Mouse (Mus musculus) hindbrain, embryonic 14.5 days (tissue): ENCODE measurements around the gene Fam83g. TPM values are rescaled to one million over a fixed set of nuclear protein-coding genes. Genes with fewer than 3 reads are reported as not detected.
A peak's percentile ranks its signal among the peaks of the same experiment; 100 is the strongest.

Source experiments
- ATAC-seq: fragments of 200-750 bp; cut with Nextera tagmentation; 2 replicates; pipeline ENCODE4 v1.8.0; 2017; ENCODE audit warnings: moderate number of reproducible peaks, mild to moderate bottlenecking, moderate TSS enrichment, moderate library complexity; ENCODE audit not compliant: low FRiP score
- DNase-seq: peaks from one replicate; pipeline ENCODE4 v3.0.0-alpha.2; 2015; ENCODE audit warnings: low spot score
- H3K27ac ChIP-seq: fragments of 300-500 bp; sonication (generic); 2 replicates; pipeline ENCODE4 v1.5.1; 2014; ENCODE audit warnings: mild to moderate bottlenecking, moderate library complexity
- H3K27me3 ChIP-seq: fragments of 300-500 bp; sonication (generic); 2 replicates; pipeline ENCODE4 v1.6.1; 2014; ENCODE audit warnings: mild to moderate bottlenecking, low read length, mixed read lengths; ENCODE audit not compliant: control insufficient read depth, insufficient read depth
- H3K36me3 ChIP-seq: fragments of 300-500 bp; sonication (generic); replicated peaks from 2 replicates; pipeline ENCODE4 v1.6.1; 2014; ENCODE audit not compliant: control insufficient read depth, insufficient read depth
- H3K4me1 ChIP-seq: fragments of 300-500 bp; sonication (generic); replicated peaks from 2 replicates; pipeline ENCODE4 v1.6.1; 2014; ENCODE audit warnings: antibody characterized with exemption, low read length, mixed read lengths; ENCODE audit not compliant: control insufficient read depth, insufficient read depth
- H3K4me2 ChIP-seq: fragments of 300-500 bp; sonication (generic); replicated peaks from 2 replicates; pipeline ENCODE4 v1.6.1; 2014; ENCODE audit warnings: mild to moderate bottlenecking, moderate library complexity
- H3K4me3 ChIP-seq: fragments of 300-500 bp; sonication (generic); replicated peaks from 2 replicates; pipeline ENCODE4 v1.5.1; 2014; ENCODE audit warnings: mild to moderate bottlenecking, low read length
- H3K9ac ChIP-seq: fragments of 300-500 bp; sonication (generic); 2 replicates; pipeline ENCODE4 v1.6.1; 2014
- H3K9me3 ChIP-seq: fragments of 300-500 bp; sonication (generic); 2 replicates; pipeline ENCODE4 v1.6.1; 2016; ENCODE audit warnings: low read length; ENCODE audit not compliant: control insufficient read depth
- WGBS: fragments of 180-500 bp; shearing (Covaris S2); extraction: QIAGEN DNeasy Blood & Tissue Kit; methylation state at CpG from one replicate; pipeline ENCODE4 v1.1.7; 2014; 5-methylcytosine and 5-hydroxymethylcytosine counted together
- polyA plus RNA-seq: library from polyadenylated mRNA; unstranded; fragments of >200 nt; fragmentation: Nextera tagmentation; extraction: Ambion mirVana; gene quantifications from 2 replicates; pipeline ENCODE4 v1.2.1, GENCODE M21; 2014

Fam83g gene
- polyA plus RNA-seq, 1 experiment from 2014 or later = 0.20 TPM

- Histone ChIP-seq H3K4me1 (no peaks in the 10 kb centered on the region), H3K4me3 (no peak overlapping the region), H3K27ac (no peak overlapping the region), H3K4me2 (no peak overlapping the region), H3K9ac (no peak overlapping the region), H3K27me3 (no peaks in the 10 kb centered on the region), H3K36me3 (no peaks in the 10 kb centered on the region), H3K9me3 (no peaks in the 10 kb centered on the region)
- no peak for ATAC-seq
- WGBS = 96% methylated on average over 3 of the region's 3 CpGs
- DNase-seq = no peak
Observed at GRCm38 (mm10) chr11:61658360-61658922, 25.4 kb upstream of the Fam83g start.

GRCm38 (mm10) chr11:61659011-61659858 lies 24.7 kb upstream of the Fam83g start:
- no peak for DNase-seq

GRCm38 (mm10) chr11:61660001-61660400 lies 23.9 kb upstream of the Fam83g start:
- Histone ChIP-seq H3K36me3 (no peaks in the 10 kb centered on the region), H3K4me3 (no peak overlapping the region), H3K27me3 (no peaks in the 10 kb centered on the region), H3K27ac (no peak overlapping the region), H3K4me2 (no peak overlapping the region), H3K4me1 (no peaks in the 10 kb centered on the region), H3K9me3 (no peaks in the 10 kb centered on the region), H3K9ac (no peak overlapping the region)
- ATAC-seq = no peak
- 87% methylated on average over 8 of the region's 8 CpGs for WGBS
- no peak for DNase-seq

More at GRCm38 (mm10) chr11:61659011-61659858, 24.7 kb upstream of the Fam83g start:
- whole genome bisulfite sequencing = 80% methylated on average over 4 of the region's 4 CpGs
- Histone ChIP-seq H3K4me2 (no peak overlapping the region), H3K4me1 (no peaks in the 10 kb centered on the region), H3K27me3 (no peaks in the 10 kb centered on the region), H3K9me3 (no peaks in the 10 kb centered on the region), H3K9ac (no peak overlapping the region), H3K4me3 (no peak overlapping the region), H3K36me3 (no peaks in the 10 kb centered on the region), H3K27ac (no peak overlapping the region)
- no peak for ATAC-seq

GRCm38 (mm10) chr11:61660806-61661392 lies 23.0 kb upstream of the Fam83g start:
- DNase-seq (no peak), ATAC-seq (no peak)
- Histone ChIP-seq H3K9me3 (no peaks in the 10 kb centered on the region), H3K27ac (no peak overlapping the region), H3K27me3 (no peaks in the 10 kb centered on the region), H3K4me3 (no peak overlapping the region), H3K4me2 (no peak overlapping the region), H3K4me1 (no peaks in the 10 kb centered on the region), H3K36me3 (no peaks in the 10 kb centered on the region), H3K9ac (no peak overlapping the region)
- 77% methylated on average over 7 of the region's 7 CpGs for WGBS

GRCm38 (mm10) chr11:61662189-61662588 lies 21.7 kb upstream of the Fam83g start:
- no peak overlapping the region for H3K27ac ChIP-seq
- H3K36me3 ChIP-seq = no peaks in the 10 kb centered on the region
- no peaks in the 10 kb centered on the region for H3K27me3 ChIP-seq
- DNase-seq = no peak
- H3K4me3 ChIP-seq = no peak overlapping the region
- no peaks in the 10 kb centered on the region for H3K4me1 ChIP-seq
- H3K4me2 ChIP-seq = no peak overlapping the region
- 96% methylated on average over 5 of the region's 5 CpGs for WGBS
- no peaks in the 10 kb centered on the region for H3K9me3 ChIP-seq
- no peak overlapping the region for H3K9ac ChIP-seq
- no peak for ATAC-seq

GRCm38 (mm10) chr11:61665401-61665800 lies 18.5 kb upstream of the Fam83g start:
- H3K27ac ChIP-seq = no peak overlapping the region
- H3K4me2 ChIP-seq = no peak overlapping the region
- no peaks in the 10 kb centered on the region for H3K9me3 ChIP-seq
- H3K4me1 ChIP-seq = no peaks in the 10 kb centered on the region
- WGBS = 90% methylated on average over 4 of the region's 4 CpGs
- no peak for ATAC-seq
- H3K4me3 ChIP-seq = no peak overlapping the region
- DNase-seq = no peak
- no peaks in the 10 kb centered on the region for H3K27me3 ChIP-seq
- H3K9ac ChIP-seq = no peak overlapping the region
- no peaks in the 10 kb centered on the region for H3K36me3 ChIP-seq

GRCm38 (mm10) chr11:61665991-61666799 lies 17.7 kb upstream of the Fam83g start:
- Histone ChIP-seq H3K4me2 (no peak overlapping the region), H3K36me3 (no peaks in the 10 kb centered on the region), H3K9me3 (no peaks in the 10 kb centered on the region), H3K4me1 (no peaks in the 10 kb centered on the region), H3K4me3 (no peak overlapping the region), H3K9ac (no peak overlapping the region), H3K27ac (no peak overlapping the region), H3K27me3 (no peaks in the 10 kb centered on the region)
- 61% methylated on average over 7 of the region's 7 CpGs for WGBS
- ATAC-seq (no peak), DNase-seq (peak; percentile 55)

- Histone ChIP-seq H3K4me2 (no peak overlapping the region), H3K9me3 (no peaks in the 10 kb centered on the region), H3K27ac (no peak overlapping the region), H3K27me3 (no peaks in the 10 kb centered on the region), H3K36me3 (no peaks in the 10 kb centered on the region), H3K4me1 (no peaks in the 10 kb centered on the region), H3K9ac (no peak overlapping the region), H3K4me3 (no peak overlapping the region)
- ATAC-seq (no peak), DNase-seq (no peak)
- WGBS = 82% methylated on average over 5 of the region's 5 CpGs
Observed at GRCm38 (mm10) chr11:61667248-61667647, 16.6 kb upstream of the Fam83g start.

- H3K9me3 ChIP-seq = no peaks in the 10 kb centered on the region
- H3K36me3 ChIP-seq = no peaks in the 10 kb centered on the region
- DNase-seq (no peak), ATAC-seq (no peak)
- WGBS = 87% methylated on average over 5 of the region's 5 CpGs
- H3K27me3 ChIP-seq = no peaks in the 10 kb centered on the region
- H3K4me3 ChIP-seq = no peak overlapping the region
- no peak overlapping the region for H3K9ac ChIP-seq
- no peaks in the 10 kb centered on the region for H3K4me1 ChIP-seq
- no peak overlapping the region for H3K27ac ChIP-seq
- no peak overlapping the region for H3K4me2 ChIP-seq
Observed at GRCm38 (mm10) chr11:61667782-61668181, 16.1 kb upstream of the Fam83g start.
